Mouse (Mus musculus) 3134 (cell line): Measurements from ENCODE around the gene Hyal3.
A peak's percentile ranks its signal among the peaks of the same experiment; 100 is the strongest.

Experiments
- DNase-seq: peaks from one replicate; pipeline ENCODE4 v3.0.0-alpha.2; 2011; ENCODE audit warnings: low spot score; ENCODE audit not compliant: insufficient read length; ENCODE audit errors: extremely low read depth

Hyal3 gene

GRCm38 (mm10) chr9:107593101-107593976, 12.7 kb downstream of the Hyal3 start:
- no peak for DNase-seq

GRCm38 (mm10) chr9:107594281-107595062, 13.9 kb downstream of the Hyal3 start:
- no peak for DNase-seq

- DNase-seq: no peak
These were observed 16.3 kb downstream of the Hyal3 start for GRCm38 (mm10) chr9:107596619-107597569.

GRCm38 (mm10) chr9:107598385-107598784, 17.8 kb downstream of the Hyal3 start:
- DNase-seq: no peak

- DNase-seq: no peak
These were observed 18.8 kb downstream of the Hyal3 start for GRCm38 (mm10) chr9:107599433-107599832.

- DNase-seq: no peak
These were observed 19.2 kb downstream of the Hyal3 start for GRCm38 (mm10) chr9:107599842-107600241.

GRCm38 (mm10) chr9:107600745-107601144, 20.1 kb downstream of the Hyal3 start:
- no peak for DNase-seq

- no peak for DNase-seq
These were observed 20.7 kb downstream of the Hyal3 start for GRCm38 (mm10) chr9:107601275-107601674.

GRCm38 (mm10) chr9:107602068-107602648, 21.5 kb downstream of the Hyal3 start:
- DNase-seq: peak; percentile 62

- DNase-seq: no peak
These were observed 22.6 kb downstream of the Hyal3 start for GRCm38 (mm10) chr9:107603251-107603650.

GRCm38 (mm10) chr9:107605041-107605661, 24.5 kb downstream of the Hyal3 start:
- DNase-seq: peak; percentile 73

- DNase-seq: no peak
These were observed 26.0 kb downstream of the Hyal3 start for GRCm38 (mm10) chr9:107606591-107606990.

GRCm38 (mm10) chr9:107607036-107607435, 26.4 kb downstream of the Hyal3 start:
- no peak for DNase-seq

GRCm38 (mm10) chr9:107607653-107608245, 27.1 kb downstream of the Hyal3 start:
- no peak for DNase-seq

GRCm38 (mm10) chr9:107608741-107609432, 28.3 kb downstream of the Hyal3 start, which contains the start of gene Sema3b:
Sema3b (minus strand) TSS chr9:107609229.
- peak; percentile 44 for DNase-seq

- no peak for DNase-seq
These were observed 28.8 kb downstream of the Hyal3 start for GRCm38 (mm10) chr9:107609433-107609830.

- DNase-seq: no peak
These were observed 31.0 kb downstream of the Hyal3 start for GRCm38 (mm10) chr9:107611456-107612190.
